Mouse (Mus musculus) brain, adult 2 months (tissue): ENCODE results near the gene Nop16.

Source experiments
- DNase-seq: peaks from one replicate; pipeline ENCODE4 v3.0.0; 2011; ENCODE audit warnings: low read depth, low spot score

Nop16 gene

DNA sequence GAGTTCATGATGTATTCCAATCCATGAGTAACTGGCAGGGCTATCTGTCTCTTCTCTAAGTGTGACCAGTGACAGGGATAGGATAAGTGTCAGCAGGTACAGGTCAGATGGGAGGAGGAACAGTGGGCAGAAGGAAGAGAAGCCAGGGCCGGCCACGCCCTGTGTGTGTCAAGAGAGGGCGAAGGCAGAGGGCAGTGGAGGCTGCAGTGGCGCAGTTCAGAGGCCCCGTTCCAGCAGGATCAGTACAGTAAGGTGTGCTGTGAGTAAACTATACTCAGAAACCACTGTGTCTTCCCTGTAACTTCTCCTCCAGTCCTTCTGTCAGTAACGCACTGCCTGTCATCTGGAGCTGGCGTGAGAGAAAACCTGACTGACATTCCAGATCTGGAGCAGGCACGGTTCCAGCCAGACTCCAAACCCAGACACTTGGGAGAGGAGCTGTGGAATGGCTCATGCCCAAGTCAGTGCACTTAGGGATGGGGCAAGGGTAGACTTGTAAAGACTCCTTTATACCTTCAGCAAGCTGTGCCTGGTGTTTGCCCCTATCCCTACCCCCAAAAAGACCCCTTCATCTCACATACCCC, 6.3 kb upstream of the Nop16 start:
- DNase-seq = no peak

DNA sequence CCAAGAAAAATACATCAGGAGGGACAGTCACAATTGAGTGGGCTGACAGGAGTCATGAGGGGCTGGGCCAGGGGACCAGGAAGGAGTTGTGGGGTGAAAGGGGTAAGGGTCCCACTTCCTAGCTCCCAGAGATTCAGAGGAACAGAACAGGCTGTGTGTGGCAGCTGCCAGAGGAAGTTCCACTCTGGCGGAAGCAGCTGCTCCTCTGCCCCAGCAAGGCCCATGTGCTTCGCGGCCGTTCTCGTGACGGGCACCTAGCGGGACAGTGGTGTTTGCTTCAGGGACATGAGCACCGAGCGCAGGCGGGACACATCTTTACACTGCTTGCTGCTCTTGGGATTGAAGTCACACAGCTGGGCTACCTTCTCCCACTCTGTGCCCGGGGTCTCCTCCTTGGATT, 3.7 kb upstream of the Nop16 start:
- DNase-seq = no peak

DNA sequence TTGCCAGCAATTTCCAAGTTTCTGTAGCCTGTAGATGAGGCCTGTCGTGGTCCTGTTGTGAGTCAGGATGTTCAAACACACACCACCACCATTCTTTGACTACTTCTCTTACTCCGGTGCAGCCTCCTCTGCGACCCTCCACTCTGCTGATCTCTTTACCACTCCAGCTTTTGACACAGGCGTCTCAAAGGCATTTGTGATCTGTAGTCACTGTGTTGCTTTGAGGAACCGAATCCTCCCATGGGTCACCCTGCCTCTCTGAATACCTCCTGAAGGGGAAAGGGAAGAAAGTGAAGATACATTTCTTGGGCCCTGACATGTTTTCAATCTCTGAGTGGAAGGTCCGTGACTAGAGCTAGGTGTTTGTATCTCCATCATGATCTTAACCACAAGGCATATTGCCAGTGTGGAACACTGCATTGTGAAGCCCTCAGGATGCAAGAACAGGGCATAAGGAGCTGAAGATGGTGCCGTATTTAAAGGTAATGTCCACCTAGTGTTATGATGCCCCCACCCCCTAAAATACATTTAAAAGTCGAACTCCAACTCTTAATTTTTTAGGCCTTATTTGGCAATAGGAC, 2.0 kb upstream of the Nop16 start:
- DNase-seq = no peak

DNA sequence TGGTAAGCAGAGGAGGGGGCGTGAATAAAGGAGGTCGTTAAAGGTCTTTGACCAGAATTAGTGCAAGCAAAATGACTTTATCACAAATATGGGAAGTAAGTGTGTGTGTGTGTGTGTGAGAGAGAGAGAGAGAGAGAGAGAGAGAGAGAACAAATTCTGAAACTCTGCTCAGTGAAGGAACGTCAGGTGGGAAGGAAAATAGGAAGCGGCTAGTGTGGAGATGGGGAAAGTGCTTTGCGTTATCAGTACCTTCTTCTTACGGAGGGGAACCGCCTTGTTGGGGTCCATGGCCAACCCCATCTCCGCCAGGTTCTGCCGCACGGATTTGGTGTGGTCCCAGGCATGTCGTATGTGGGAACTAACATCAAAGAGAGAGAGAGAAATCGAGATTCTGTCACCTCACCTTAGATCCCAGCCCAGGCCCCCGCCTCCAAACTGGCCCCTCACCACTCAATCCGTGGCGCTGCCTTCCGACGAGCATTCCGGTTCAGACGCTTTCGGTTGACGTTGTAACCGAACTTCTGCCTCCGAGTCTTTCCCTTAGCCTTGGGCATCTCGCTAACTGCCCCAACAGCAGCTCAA, 385 bp downstream of the Nop16 start:
- no peak for DNase-seq

DNA sequence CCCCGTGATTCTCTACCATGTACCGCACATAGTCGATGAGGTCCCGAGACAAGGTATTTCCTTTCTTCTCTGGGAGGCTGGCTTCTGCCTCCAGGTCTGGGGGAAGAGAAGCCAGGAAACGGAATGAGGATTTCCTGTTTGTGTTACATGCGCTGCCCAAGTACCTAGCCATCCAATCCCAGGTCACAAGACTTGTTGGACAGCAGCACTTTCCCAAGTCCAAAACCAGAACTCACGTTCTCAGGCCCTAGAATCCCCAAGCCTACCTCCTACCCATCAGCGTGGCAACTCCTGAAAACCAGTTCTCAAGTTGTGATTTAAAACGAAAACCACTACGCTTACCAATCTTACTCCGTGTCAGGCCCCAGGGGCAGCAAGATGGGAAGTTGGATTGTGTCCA, 4.1 kb downstream of the Nop16 start:
- no peak for DNase-seq

DNA sequence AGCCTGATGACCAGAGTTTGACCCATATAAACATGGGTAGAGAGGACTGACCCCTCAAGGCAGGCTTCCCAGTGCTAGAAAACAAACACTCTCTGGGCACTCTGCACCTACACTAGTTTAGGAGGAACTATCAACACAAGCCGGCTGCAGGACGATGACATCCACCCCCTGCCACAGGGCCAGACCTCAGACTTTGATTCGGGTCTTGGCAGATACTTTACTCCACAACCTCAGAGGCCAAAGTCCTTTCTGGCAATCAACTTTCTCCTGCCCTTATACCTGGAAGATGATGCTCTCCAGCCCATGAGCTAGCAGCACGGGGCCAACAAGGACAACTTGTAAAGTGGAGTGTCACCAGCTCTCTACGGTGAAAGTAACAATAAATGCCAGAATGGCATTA, 7.0 kb downstream of the Nop16 start:
- no peak for DNase-seq

DNA sequence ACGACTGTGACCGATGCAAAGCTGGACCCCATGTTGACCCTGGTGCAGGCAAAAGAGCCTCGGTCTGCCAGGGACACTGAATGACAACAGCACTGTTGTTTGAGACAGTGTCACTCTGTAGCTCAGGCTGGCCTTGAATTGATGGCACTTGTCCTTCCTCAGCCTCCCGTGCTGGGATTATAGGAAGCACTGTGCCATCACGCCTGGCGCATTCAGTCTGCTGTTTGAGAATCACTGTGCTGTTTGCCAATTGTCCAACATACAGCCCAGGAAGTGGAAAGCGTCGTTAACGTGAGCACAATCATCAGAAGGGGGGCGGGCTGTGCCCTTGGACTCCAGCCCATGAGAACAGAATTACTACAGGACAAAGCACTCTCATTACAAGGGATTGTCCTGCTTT, 7.8 kb downstream of the Nop16 start:
- peak; percentile 64 for DNase-seq

DNA sequence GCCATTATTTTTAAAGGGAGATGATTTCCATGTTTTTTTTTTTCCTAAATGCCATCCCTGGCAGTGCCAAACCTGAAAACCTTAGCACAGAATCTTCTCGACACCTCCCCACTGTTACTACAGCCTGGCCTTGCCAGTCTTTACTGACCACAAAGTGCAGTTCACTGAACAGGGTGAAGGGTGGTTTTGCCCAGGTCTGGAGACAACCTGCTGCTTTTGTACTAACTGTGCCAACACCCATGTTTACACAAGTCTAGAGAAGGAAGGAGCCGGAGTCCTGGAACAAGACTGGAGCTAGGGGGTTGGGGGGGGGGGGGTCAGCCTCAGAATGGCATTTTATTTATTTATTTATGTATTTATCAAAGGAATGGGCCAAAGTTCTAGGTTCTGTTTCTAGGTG, 8.5 kb downstream of the Nop16 start:
- no peak for DNase-seq

DNA sequence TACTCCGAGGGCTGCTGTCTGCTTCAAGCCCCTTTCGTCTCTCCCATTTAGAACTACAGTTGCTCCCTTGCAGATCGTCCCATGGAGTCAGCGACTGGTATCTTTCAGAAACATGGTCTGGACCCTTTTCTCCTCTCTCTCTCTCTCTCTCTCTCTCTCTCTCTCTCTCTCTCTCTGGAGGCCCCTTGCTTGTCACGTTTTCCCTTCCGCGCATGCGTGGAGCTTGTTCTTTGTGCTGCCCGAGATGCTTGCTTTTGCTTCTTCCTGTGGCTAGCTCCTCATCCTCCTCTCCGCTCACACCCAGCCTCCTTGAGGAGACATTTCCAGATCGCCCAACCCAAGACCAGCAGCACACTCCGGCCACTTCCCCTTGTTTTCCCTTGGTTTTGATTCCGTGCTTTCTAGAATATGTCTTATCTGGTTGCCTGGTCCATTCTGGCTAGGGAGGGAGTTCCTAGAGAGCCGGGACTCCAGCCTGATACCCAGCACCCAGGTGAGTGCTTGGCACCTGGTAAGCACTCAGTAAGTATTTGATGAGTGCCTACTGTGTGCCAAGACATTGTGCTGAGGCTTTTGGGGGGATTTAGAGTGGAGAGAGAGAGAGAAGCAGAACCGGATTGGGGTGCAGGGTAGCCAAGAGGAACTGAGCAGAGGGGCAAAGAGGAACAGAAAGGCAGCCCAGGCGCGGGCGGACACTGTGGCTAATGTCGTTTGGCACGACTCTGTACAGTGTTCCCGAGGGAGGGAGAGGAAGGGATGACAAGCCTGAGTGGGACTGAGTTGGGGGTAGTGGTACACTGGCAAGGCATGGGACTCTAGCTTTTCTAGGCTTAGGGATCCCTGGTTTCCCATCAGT, 12.0 kb downstream of the Nop16 start:
- no peak for DNase-seq

DNA sequence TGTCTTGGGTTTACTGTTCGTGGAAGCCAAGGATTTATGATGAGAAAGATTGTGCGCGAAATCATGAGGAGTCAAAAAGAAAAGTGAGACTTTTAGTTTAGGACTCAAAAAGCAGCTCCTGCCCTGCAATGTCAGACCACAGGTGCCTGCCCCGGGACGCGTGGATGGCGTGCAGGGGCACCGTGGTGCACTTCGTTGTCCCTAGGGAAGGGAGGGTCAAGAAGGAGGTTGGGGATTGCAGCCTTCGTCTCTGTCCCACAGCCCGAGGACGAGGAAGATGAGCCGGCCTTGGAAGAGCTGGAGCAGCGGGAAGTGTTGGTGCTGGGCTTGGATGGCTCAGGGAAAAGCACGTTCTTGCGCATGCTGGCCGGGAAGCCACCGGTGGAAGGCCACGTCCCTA, 14.4 kb downstream of the Nop16 start:
- no peak for DNase-seq

DNA sequence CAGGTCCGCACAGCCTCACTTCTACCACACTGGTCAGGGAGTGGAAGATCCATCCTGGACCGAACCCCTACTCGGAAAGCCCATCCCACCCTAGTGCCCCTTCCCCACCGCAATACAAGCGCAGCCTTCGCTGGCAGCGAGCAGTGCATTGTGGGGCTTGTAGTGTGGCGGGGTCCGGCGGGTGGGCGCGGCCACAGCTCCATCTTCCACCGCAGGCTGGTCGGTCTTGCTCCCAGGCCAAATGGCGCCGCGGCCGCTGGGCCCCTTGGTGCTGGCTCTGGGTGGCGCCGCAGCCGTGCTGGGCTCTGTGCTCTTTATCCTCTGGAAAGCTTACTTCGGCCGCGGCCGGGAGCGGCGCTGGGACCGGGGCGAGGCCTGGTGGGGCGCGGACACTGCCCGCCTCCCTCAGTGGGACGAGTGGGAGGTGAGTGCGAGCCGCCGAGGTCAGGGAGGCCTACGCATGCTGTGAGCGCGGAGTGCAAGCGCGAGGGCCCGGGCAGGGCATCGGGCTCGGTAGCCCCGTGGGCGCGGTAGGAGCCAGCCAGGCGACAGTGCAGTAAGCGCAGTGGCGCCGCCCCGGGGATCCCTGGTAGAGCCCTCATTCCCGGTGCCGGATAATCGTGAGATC, 14.9 kb downstream of the Nop16 start, which contains the start of gene Arl10:
Gene Arl10 (plus strand): TSS at position 162 of the 628 bp plus-strand sequence.
- peak; percentile 82 for DNase-seq

DNA sequence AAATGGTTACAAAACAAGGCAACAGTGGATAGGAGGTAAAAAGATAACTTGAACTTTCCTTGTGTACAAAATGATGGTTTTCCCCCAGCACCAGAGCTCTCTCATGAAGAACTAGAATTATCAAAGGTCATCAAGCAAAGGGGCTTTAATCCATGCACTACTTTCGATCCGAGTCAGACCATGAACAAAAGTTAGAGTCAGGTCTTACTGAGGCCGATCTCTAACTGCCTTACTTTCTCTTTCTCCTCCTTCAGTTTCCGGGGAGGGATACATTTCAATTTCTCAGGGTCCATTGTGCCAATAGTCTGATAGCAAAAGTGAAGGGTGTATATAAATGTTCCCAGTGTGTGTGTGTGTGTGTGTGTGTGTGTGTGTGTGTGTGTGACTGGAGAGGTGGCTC, 17.3 kb downstream of the Nop16 start:
- no peak for DNase-seq

DNA sequence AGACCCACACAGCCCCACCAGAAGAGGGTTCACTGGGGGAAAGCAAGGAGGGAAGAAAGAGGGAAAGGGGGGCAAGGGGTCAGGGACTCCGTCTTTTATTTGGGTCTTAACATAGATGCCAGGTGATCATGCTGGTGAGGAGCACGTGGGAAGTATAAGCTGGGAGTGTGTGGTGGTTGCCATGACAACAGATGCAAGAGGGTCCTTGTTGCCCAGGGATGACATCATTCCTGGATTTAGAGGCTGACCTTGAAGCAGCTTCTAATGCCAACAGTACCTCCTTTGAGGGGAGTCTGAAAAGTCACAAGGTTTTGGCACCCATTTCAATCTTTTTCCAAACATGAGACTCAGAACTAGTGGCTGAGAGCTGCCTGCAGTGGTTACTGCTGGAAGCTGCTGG, 18.3 kb downstream of the Nop16 start:
- DNase-seq = peak; percentile 46

DNA sequence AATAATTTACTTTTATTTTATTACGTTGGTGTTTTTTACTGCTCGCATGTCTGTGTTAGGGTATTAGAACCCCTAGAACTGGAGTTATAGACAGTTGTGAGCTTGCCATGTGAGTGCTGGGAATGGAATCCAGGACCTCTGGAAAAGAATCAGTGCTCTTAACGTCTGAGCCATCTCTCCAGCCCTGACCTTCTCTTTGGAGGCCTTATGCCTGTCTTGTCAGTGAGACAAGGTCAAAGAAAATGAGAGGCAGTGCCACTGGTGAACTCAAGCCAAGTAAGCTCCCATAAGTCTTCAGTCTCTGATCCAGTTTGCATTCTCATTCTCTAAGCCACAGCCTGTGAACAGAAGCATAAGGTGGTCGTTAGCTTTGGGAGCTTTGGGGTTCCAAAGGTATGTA, 19.2 kb downstream of the Nop16 start:
- DNase-seq = no peak

DNA sequence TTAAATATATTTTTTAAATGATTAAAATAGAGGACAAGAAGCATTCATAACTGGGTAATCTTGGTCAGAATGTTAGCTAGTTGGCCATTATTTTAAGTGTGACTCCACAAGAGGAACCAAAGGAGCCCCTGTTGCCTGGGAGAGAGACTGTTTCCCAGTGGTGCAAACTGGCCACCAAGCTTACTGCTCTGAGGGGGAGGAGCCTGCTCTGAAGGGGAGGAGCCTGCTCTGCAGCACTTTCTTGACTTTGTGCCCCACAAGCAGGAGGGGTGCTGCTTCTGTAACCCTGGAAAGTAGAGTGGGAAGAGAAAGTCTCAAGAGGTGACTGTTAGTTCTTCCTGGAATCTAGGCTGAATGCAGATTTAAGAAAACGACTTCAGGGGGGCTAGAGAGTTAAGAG, 20.6 kb downstream of the Nop16 start:
- DNase-seq = no peak

DNA sequence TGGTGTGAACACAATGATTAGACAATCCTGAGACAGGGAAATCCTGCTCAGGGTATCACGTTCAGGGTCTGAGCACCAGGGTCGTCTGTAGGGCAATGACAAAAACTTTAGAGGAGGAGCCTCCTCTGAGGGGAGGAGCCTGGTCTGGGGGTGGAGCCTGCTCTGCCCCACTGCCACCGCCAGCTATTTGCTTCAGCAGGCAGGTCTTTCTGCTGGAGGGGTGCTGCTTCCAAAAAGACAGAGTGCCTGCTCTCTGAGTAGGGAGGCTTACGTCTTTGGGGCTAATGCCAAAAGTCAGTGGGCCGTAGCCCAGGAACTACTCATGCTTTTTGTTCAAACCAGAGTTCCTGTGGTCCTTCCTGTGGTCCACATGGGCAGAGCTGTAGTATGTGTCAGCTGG, 21.5 kb downstream of the Nop16 start:
- DNase-seq = no peak

DNA sequence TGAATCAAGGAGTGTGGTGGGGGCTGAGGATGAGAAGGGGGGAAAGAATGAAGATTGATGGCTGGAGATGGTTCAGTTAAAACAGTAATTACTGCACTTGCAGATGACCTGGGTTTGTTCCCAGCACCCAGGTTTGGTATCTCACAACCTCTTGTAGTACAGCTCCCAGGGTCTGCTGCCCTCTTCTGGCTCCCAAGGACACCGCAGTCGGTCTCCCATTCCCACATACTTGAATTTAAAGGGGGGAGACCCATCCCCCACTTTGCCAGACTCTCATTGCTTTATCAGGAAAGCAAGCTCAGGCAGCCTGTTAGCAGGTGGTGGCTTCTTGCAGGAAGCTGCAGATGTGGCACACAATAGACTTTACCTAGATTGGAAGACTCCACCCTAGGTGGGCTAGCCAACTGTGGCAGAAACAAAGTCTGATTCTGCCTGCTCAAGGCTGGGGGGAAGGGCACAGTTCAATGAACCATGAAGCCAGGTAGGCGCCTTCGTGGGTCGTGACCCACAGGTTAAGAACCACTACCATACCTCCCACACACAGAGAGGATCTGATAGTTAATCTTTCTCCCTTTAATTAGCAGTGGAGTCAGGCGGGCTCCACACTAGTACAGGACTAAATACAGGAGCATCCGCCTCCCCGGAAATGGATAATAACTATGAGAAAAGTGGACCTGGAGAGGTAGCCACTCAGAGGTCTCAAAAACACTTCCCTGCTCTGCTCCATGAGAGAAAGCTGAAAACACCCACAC, 24.1 kb downstream of the Nop16 start:
- peak; percentile 71 for DNase-seq

DNA sequence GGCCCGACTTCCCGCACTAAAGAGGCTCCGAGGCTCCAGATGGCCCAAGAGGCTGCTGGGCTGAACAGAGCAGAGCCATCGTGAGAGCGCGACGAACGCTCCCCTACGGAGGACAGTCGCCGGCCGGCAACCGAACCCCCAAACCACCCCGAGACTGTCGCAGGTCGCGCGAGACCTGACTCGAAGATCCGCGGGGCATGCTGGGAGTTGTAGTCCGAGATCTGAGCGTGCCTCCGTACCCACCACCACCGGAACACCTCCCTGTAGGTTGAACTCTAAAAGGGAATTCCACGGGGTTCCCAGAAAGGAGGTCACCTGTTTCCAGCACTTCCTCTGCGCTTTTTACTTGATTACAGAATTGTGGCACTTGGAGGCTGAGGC, 24.7 kb downstream of the Nop16 start, which contains the start of gene 4833439L19Rik:
Gene 4833439L19Rik (minus strand): TSS at position 235 of the 381 bp plus-strand sequence.
- DNase-seq = peak; percentile 99

DNA sequence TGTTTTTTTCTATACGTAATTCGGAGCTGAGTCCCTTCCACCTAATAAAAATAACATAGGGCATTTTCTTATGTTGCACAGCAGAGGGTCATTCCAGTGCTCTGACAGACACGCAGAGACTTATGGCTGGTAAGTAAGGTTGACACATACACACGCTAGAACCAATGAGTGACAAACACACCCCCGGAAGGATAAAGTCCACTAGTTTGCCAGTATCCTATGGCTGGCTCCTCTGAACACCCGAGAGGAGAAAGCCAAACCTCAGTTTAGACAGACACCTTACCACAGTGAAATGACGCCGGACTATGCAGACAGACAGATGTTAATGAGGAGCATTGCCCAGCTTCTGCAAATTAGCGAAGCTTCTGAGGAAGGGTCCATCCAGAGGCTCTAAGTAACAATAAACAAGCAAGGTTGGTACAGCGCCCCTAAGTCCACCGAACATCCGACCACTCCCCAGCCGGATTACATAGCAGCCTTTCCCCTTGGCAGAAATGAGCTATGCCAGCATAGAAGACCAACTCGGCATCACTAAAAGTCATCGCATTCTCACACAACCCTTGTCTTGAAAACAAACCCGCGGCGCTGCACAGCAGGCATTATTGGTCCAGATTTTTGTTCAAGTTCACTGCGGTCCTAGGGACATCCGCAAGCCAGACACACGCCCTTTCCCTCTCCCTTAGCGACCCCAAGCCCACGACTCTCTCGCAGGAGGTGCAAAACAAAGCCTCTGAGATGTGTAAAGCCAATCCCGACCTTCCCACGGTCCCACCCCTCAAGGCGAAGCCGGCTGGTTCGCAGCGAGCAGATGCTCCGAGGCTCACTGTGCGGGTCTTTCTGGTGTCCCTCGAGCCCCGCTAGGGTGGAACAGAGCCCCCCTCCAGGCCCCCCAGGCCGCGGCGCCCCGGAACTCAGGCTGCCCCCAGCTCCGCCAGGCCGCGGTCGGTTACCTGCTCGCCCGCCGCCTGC, 25.4 kb downstream of the Nop16 start:
- DNase-seq = peak; percentile 29

DNA sequence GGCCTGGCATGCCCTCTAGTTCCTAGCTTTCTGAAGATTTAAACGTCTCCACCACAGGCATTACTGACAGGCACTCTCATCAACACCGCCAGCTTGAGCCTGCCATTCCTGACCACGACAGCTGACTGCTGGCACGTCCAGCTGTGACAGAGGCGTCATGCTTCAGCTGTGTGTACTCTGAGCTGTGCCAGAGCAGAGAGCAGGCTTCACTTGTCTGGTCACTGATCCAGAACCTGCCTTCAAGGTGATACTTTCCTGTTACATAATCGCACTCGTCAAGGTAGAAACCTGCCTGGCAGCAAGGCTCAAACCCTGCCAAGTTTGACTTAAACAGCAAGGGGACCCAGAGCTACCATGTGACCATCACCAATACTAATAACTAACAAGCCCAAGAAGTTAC, 27.3 kb downstream of the Nop16 start:
- DNase-seq = peak; percentile 27
